Mouse (Mus musculus) ES-E14 (cell line): ENCODE measurements around the gene Elavl1.

Experiments used
- CHD2 ChIP-seq: IDR thresholded peaks from 2 replicates; pipeline ENCODE4 v1.6.1; 2014; ENCODE audit warnings: mild to moderate bottlenecking, low read depth, low read length, inconsistent platforms
- MAFK ChIP-seq: IDR thresholded peaks from 2 replicates; pipeline ENCODE4 v1.6.1; 2014; ENCODE audit warnings: mild to moderate bottlenecking, low read depth, low read length, inconsistent platforms; ENCODE audit not compliant: insufficient read depth

- no peak for TF ChIP-seq MAFK
- TF ChIP-seq CHD2 = no peak
These were observed 43.3 kb upstream of the Elavl1 start for GRCm38 (mm10) chr8:4368470-4368869.
